Mouse (Mus musculus): ENCODE results near the gene Gpx8. TPM values are rescaled to one million over a fixed set of nuclear protein-coding genes. Genes with fewer than 3 reads are reported as not detected.

Gene Gpx8
- 58.6 and 67.1 TPM in 2 replicates for polyA plus RNA-seq (2014; fragmentation: Nextera tagmentation; extraction: Ambion mirVana)

DNA sequence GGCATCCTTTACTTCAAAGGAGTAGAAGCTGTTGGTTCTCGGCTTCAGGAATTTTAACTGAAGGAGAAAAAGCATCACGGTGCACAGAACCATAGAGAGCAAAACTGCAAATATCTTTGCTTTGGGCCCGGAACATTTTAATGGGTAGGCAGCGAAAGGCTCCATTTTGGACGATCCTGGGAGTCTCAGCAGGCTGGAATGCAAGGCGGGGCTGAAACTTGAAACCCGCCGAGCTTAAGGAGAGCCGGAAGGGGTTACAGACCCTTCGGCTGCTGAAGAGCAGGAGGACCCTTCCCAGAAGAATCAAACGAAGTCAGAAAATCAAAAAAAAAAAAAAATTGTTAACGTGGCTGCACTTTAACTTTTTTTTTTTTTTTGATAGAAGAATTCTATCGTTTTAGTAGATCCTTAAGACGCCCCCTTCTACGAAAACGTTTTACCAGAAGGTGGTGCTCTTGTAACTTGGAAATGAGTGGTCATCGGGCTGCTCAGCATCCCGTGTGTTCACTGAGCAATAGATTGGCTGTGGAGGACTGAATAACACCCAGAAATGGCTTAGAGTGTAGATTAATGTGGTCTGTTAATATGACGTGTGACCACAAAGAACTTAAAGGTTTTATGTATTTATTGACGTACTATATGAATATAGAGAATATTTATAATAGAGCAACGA, at the start of gene Gpx8:
Gene Gpx8, minus strand, starts transcription at position 200 of the 673 bp plus-strand sequence.
- Histone ChIP-seq H3K4me2 (replicated peaks) (peak within 1 kb of the TSS; percentile 78), H3K27me3 (ENCODE audit: control insufficient read depth, insufficient read depth, low read length) (no peaks in the 10 kb centered on the region), H3K36me3 (replicated peaks; ENCODE audit: control insufficient read depth, insufficient read depth) (no peaks in the 10 kb centered on the region), H3K27ac (0 out of 2 replicates have a peak within 1 kb of the TSS, but pooled peaks have one; percentile 51), H3K9me3 (ENCODE audit: control insufficient read depth, low read length) (no peaks in the 10 kb centered on the region), H3K4me3 (replicated peaks; ENCODE audit: low read length) (peak within 1 kb of the TSS; percentile 45), H3K4me1 (replicated peaks; ENCODE audit: control insufficient read depth, insufficient read depth, low read length) (no peaks in the 10 kb centered on the region), H3K9ac (peak within 1 kb of the TSS; percentile 41)
- 7% methylated on average over 21 of the region's 21 CpGs for WGBS
- peak; percentile 81 for DNase-seq (ENCODE audit: low spot score)
- peak; percentile 85 for ATAC-seq (ENCODE audit: low FRiP score)

DNA sequence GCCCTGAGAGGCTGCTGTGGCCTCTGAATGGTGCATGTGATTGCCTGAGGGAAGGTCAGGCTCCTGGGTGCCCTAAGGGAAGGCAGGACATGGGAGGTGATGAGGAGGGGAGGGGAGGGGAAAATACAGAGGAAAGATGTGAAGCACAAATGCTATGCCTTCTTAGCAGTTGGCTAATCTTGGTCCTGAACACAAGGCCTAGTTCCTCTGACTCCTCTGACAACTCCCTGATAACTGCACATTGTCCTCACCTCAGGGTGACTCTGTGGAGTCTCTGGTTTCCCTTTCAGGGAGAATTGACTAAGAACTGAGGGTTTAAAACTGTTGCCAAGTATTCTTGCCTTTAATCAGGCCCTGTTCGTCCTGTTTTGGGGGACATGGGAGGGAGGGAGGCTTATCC, 48.4 kb upstream of the Gpx8 start:
- WGBS, result 81% methylated on average over 1 of the region's 1 CpGs
- H3K9me3 ChIP-seq (ENCODE audit: control insufficient read depth, low read length), result no peaks in the 10 kb centered on the region
- no peaks in the 10 kb centered on the region for H3K36me3 ChIP-seq (replicated peaks; ENCODE audit: control insufficient read depth, insufficient read depth)
- H3K27ac ChIP-seq, result no peak overlapping the region
- no peaks in the 10 kb centered on the region for H3K27me3 ChIP-seq (ENCODE audit: control insufficient read depth, insufficient read depth, low read length)
- ATAC-seq (ENCODE audit: low FRiP score) (no peak), DNase-seq (ENCODE audit: low spot score) (no peak)
- H3K4me3 ChIP-seq (replicated peaks; ENCODE audit: low read length), result no peak overlapping the region
- no peaks in the 10 kb centered on the region; the same call in 1 of the 2 replicates for H3K4me1 ChIP-seq (replicated peaks; ENCODE audit: control insufficient read depth, insufficient read depth, low read length)
- no peak overlapping the region for H3K4me2 ChIP-seq (replicated peaks)
- no peak overlapping the region for H3K9ac ChIP-seq

DNA sequence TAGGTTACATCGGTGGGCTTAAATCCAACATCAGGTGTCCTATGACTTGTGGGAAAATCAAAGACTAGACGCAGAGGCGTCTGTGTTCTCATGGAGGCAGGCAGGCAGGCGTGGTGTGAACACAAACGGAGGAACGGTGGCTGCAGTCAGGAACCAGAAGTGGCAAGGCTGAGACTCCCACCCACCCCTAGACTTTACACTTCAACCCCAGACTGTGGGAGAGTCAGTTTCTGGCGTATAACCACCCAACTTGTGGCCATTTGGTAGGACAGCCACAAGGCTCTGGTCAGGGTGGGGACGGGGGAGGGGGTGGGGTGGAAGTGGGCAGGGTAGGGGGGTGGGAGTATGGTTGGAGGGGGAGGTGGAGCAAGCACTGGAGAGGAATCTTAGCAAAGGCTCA, 44.3 kb upstream of the Gpx8 start:
- H3K4me2 ChIP-seq (replicated peaks), result no peak overlapping the region
- WGBS, result 89% methylated on average over 8 of the region's 8 CpGs
- no peaks in the 10 kb centered on the region for H3K27me3 ChIP-seq (ENCODE audit: control insufficient read depth, insufficient read depth, low read length)
- ATAC-seq (ENCODE audit: low FRiP score) (no peak), DNase-seq (ENCODE audit: low spot score) (no peak)
- no peaks in the 10 kb centered on the region for H3K36me3 ChIP-seq (replicated peaks; ENCODE audit: control insufficient read depth, insufficient read depth)
- no peak overlapping the region for H3K27ac ChIP-seq
- H3K9ac ChIP-seq, result no peak overlapping the region
- H3K4me3 ChIP-seq (replicated peaks; ENCODE audit: low read length), result no peak overlapping the region
- no peaks in the 10 kb centered on the region for H3K4me1 ChIP-seq (replicated peaks; ENCODE audit: control insufficient read depth, insufficient read depth, low read length)
- H3K9me3 ChIP-seq (ENCODE audit: control insufficient read depth, low read length), result no peaks in the 10 kb centered on the region

DNA sequence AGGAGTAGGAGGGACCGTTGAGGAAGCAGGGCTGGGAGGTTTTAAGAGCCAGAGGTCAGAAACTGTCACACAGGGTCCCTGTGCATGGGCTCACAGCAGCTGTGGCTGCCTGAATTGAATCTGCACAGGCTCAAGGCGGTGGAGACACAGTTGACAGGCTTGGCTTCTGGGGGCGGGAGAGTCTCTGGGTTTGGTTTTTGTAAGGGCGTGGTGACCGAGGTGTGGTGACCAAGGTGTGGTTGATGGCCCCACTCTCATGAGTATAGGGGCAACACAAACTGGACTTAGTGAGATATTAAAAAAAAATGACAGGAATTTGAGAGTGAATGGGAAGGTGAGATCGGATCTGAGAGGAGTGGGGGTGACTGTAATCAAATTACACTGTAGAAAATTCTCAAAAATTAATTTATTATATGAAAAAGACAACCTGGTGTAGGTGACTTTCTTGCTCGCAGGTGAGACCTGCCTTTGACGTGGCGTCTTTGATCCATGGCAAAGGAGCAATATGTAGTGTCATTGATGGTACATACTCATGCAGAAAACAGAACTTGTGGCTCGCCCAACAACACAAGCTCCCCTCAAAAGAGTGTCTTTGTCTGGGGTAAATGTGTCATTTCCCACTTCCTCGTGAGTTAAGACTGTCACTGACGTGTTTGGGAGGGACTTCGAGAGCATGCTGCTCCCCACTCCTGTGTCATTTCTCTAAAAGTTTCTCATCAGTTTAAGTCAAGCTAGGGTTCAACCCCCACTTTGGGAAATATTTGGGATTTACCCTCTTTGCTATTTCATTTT, 41.2 kb upstream of the Gpx8 start:
- H3K4me3 ChIP-seq (replicated peaks; ENCODE audit: low read length), result no peak overlapping the region
- no peaks in the 10 kb centered on the region for H3K27me3 ChIP-seq (ENCODE audit: control insufficient read depth, insufficient read depth, low read length)
- ATAC-seq (ENCODE audit: low FRiP score) (no peak), DNase-seq (ENCODE audit: low spot score) (no peak)
- 88% methylated on average over 13 of the region's 13 CpGs for WGBS
- H3K27ac ChIP-seq, result no peak overlapping the region
- no peaks in the 10 kb centered on the region for H3K4me1 ChIP-seq (replicated peaks; ENCODE audit: control insufficient read depth, insufficient read depth, low read length)
- no peaks in the 10 kb centered on the region for H3K9me3 ChIP-seq (ENCODE audit: control insufficient read depth, low read length)
- no peaks in the 10 kb centered on the region for H3K36me3 ChIP-seq (replicated peaks; ENCODE audit: control insufficient read depth, insufficient read depth)
- H3K9ac ChIP-seq, result no peak overlapping the region
- H3K4me2 ChIP-seq (replicated peaks), result no peak overlapping the region

DNA sequence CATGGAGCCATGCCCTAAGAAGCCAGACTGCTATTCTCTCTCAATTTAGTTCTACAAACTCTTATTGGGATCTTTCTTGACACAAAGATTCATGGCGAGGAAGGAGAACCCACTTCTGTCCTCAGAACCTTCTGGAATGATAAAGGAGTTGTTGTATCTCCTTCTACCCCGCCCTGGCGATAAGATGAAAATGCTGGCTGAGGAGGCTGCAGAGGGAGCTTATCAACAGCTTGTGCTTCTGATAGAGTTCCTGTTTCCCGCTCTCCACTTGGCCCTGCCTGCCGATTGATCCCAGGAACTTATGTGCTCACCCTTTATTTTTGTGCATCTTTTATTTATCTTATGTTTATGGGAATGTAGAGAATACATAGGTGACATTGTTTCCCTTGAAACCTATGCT, 38.5 kb upstream of the Gpx8 start:
- Histone ChIP-seq H3K27me3 (ENCODE audit: control insufficient read depth, insufficient read depth, low read length) (no peaks in the 10 kb centered on the region), H3K9me3 (ENCODE audit: control insufficient read depth, low read length) (no peaks in the 10 kb centered on the region), H3K36me3 (replicated peaks; ENCODE audit: control insufficient read depth, insufficient read depth) (no peaks in the 10 kb centered on the region), H3K9ac (no peak overlapping the region), H3K4me2 (replicated peaks) (no peak overlapping the region), H3K4me3 (replicated peaks; ENCODE audit: low read length) (no peak overlapping the region), H3K27ac (no peak overlapping the region), H3K4me1 (replicated peaks; ENCODE audit: control insufficient read depth, insufficient read depth, low read length) (no peaks in the 10 kb centered on the region)
- ATAC-seq (ENCODE audit: low FRiP score), result no peak
- DNase-seq (ENCODE audit: low spot score), result no peak
- 77% methylated on average over 5 of the region's 5 CpGs for WGBS

DNA sequence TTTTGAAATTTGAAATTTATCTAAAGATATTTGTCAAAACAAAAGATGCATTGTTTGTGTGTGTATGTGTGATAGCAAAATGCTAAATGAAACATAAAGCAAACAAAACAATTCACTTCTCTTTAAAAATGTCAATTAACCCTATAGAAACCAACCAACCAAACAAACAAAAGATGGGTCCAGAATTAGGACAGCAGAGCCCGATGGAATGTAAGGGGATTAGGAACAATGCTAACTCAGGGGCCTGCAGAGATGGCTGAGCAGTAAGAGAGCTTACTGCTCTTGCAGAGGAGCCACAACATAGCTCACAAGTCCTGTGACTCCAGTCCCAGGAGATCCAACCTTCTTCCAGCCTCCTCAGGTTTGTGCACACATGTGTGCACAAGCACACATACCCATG, 35.9 kb upstream of the Gpx8 start:
- 40% methylated on average over 1 of the region's 1 CpGs for WGBS

DNA sequence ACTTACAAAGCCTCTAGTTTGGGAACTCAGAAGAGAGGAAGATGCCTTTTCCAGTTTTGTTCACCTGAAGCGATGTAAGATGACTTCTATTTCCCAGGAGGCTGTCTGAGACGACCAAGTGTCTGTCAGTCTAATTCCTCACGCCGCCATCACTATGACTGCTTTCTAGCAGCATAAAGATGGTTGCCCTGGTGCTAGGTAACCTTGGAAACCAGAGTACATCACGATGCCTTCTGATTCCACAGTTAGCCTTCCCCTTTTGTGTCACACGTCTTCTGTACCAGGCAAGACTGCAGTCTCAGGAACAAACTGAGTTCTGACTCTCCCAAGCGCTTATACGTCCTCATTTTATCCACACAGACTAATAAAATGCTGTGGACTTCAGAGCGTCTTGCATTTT, 32.8 kb upstream of the Gpx8 start:
- no peaks in the 10 kb centered on the region for H3K4me1 ChIP-seq (replicated peaks; ENCODE audit: control insufficient read depth, insufficient read depth, low read length)
- WGBS, result 46% methylated on average over 9 of the region's 9 CpGs

More for the DNA sequence above, 35.9 kb upstream of the Gpx8 start:
- no peaks in the 10 kb centered on the region for H3K36me3 ChIP-seq (replicated peaks; ENCODE audit: control insufficient read depth, insufficient read depth)
- H3K9me3 ChIP-seq (ENCODE audit: control insufficient read depth, low read length), result no peaks in the 10 kb centered on the region
- DNase-seq (ENCODE audit: low spot score) (no peak), ATAC-seq (ENCODE audit: low FRiP score) (no peak)
- H3K27ac ChIP-seq, result no peak overlapping the region
- H3K4me1 ChIP-seq (replicated peaks; ENCODE audit: control insufficient read depth, insufficient read depth, low read length), result no peaks in the 10 kb centered on the region
- no peaks in the 10 kb centered on the region for H3K27me3 ChIP-seq (ENCODE audit: control insufficient read depth, insufficient read depth, low read length)
- no peak overlapping the region for H3K9ac ChIP-seq
- H3K4me2 ChIP-seq (replicated peaks), result no peak overlapping the region
- H3K4me3 ChIP-seq (replicated peaks; ENCODE audit: low read length), result no peak overlapping the region

DNA sequence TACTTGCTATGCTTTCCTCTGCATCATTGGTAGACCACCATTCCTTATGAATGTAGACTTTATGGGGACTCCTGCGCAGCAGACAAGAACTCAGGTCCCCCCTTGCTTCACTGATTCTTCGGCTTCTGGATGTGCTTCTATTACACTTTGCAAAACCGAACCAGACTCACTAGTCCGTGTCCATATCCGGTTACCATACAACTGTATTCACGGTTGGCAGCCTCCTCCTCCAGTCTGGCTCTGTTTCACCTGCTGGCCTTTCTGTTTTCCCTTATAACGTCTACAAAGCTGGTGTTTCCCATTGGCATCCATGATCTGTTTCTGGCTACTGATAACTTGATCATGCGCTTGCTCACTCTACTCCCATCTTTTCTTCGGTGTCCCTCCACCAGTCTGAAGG, 18.3 kb upstream of the Gpx8 start:
- Histone ChIP-seq H3K9ac (no peak overlapping the region), H3K9me3 (ENCODE audit: control insufficient read depth, low read length) (no peaks in the 10 kb centered on the region), H3K27ac (no peak overlapping the region), H3K27me3 (ENCODE audit: control insufficient read depth, insufficient read depth, low read length) (no peaks in the 10 kb centered on the region), H3K4me2 (replicated peaks) (no peak overlapping the region), H3K36me3 (replicated peaks; ENCODE audit: control insufficient read depth, insufficient read depth) (no peaks in the 10 kb centered on the region), H3K4me1 (replicated peaks; ENCODE audit: control insufficient read depth, insufficient read depth, low read length) (no peaks in the 10 kb centered on the region), H3K4me3 (replicated peaks; ENCODE audit: low read length) (no peak overlapping the region)
- WGBS, result 94% methylated on average over 9 of the region's 9 CpGs
- no peak for DNase-seq (ENCODE audit: low spot score)
- ATAC-seq (ENCODE audit: low FRiP score), result no peak

More for the DNA sequence above, 32.8 kb upstream of the Gpx8 start:
- H3K9me3 ChIP-seq (ENCODE audit: control insufficient read depth, low read length), result no peaks in the 10 kb centered on the region
- H3K4me2 ChIP-seq (replicated peaks), result no peak overlapping the region
- H3K9ac ChIP-seq, result no peak overlapping the region
- no peak overlapping the region for H3K27ac ChIP-seq
- DNase-seq (ENCODE audit: low spot score) (no peak), ATAC-seq (ENCODE audit: low FRiP score) (no peak)
- H3K4me3 ChIP-seq (replicated peaks; ENCODE audit: low read length), result no peak overlapping the region
- H3K27me3 ChIP-seq (ENCODE audit: control insufficient read depth, insufficient read depth, low read length), result no peaks in the 10 kb centered on the region
- H3K36me3 ChIP-seq (replicated peaks; ENCODE audit: control insufficient read depth, insufficient read depth), result no peaks in the 10 kb centered on the region

DNA sequence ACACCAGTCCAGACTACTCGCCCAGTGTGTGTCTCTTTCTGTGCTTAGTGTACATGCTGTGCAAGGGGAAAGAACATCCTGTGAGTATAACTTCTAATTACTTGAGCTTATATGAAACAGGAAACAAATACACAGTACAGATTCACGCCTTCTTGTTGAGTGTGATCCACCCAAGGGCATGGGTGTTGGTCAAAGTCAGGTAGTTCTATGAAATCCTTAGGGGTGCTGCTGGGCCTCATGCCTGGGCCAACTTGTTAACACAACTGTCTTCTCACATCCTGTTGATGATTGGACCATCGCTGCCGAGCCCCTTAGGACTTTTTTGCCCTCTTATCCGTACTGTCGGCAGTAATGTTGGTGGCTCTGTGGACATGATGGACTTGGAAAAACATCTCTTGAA, 15.5 kb upstream of the Gpx8 start:
- Histone ChIP-seq H3K27me3 (ENCODE audit: control insufficient read depth, insufficient read depth, low read length) (no peaks in the 10 kb centered on the region), H3K4me2 (replicated peaks) (no peak overlapping the region), H3K4me3 (replicated peaks; ENCODE audit: low read length) (no peak overlapping the region), H3K4me1 (replicated peaks; ENCODE audit: control insufficient read depth, insufficient read depth, low read length) (no peaks in the 10 kb centered on the region), H3K9ac (no peak overlapping the region), H3K27ac (no peak overlapping the region), H3K9me3 (ENCODE audit: control insufficient read depth, low read length) (no peaks in the 10 kb centered on the region), H3K36me3 (replicated peaks; ENCODE audit: control insufficient read depth, insufficient read depth) (no peaks in the 10 kb centered on the region)
- ATAC-seq (ENCODE audit: low FRiP score) (no peak), DNase-seq (ENCODE audit: low spot score) (no peak)
- WGBS, result 93% methylated on average over 6 of the region's 6 CpGs
